Mouse (Mus musculus) CH12.LX (cell line): ENCODE measurements at regions not wholly inside any gene's neighbourhood (a gene's known extent, or its start where the extent isn't known, plus 50 kb on each side); places are given as distances from the start of the nearest gene placed in this dataset.

Source experiments
- DNase-seq: peaks from one replicate; pipeline ENCODE4 v3.0.0-alpha.2; 2013; ENCODE audit errors: extremely low read depth
- H3K27ac ChIP-seq: 2 replicates; pipeline ENCODE4 v1.5.1; 2012; ENCODE audit warnings: low read depth, mild to moderate bottlenecking, control low read depth, moderate library complexity; ENCODE audit not compliant: insufficient read depth
- H3K27me3 ChIP-seq: replicated peaks from 2 replicates; pipeline ENCODE3; 2012; ENCODE audit warnings: inconsistent platforms
- H3K36me3 ChIP-seq, 2 experiments: replicated peaks in 1 of 2; 2 replicates each; pipeline versions ENCODE3 to v1.6.1; 2012; ENCODE audit warnings: inconsistent platforms in 1 of 2, low read length in 1 of 2, mild to moderate bottlenecking in 1 of 2, mixed read lengths in 1 of 2, moderate library complexity in 1 of 2; ENCODE audit not compliant: control insufficient read depth in 1 of 2, insufficient read depth in 1 of 2
- H3K4me1 ChIP-seq, 2 experiments: 2 replicates each; pipeline ENCODE4 v1.6.1; 2012; ENCODE audit warnings: inconsistent platforms in 1 of 2, moderate library complexity in 1 of 2; ENCODE audit not compliant: insufficient read depth in 2 of 2, control insufficient read depth in 1 of 2
- H3K4me2 ChIP-seq: 2 replicates; pipeline ENCODE4 v1.6.1; 2012; ENCODE audit warnings: low read depth, mild to moderate bottlenecking, control low read depth; ENCODE audit not compliant: poor library complexity, insufficient read depth, severe bottlenecking
- H3K4me3 ChIP-seq, 3 experiments: fragments of 150-350 bp in 1 of 3; sonication (generic) in 1 of 3; replicated peaks in 1 of 3; 2 replicates each; pipeline versions ENCODE3 to v1.5.1; 2011 to 2012; ENCODE audit warnings: low read depth in 2 of 3, low read length in 2 of 3, mild to moderate bottlenecking in 2 of 3, moderate library complexity in 2 of 3, control low read depth in 1 of 3, improper control_type of control experiment in 1 of 3, inconsistent platforms in 1 of 3, mixed read lengths in 1 of 3; ENCODE audit not compliant: poor library complexity in 1 of 3
- H3K79me2 ChIP-seq: replicated peaks from 2 replicates; pipeline ENCODE4 v1.6.1; 2012; ENCODE audit warnings: mild to moderate bottlenecking, moderate library complexity; ENCODE audit not compliant: control insufficient read depth, poor library complexity, insufficient read depth, severe bottlenecking; ENCODE audit errors: extremely low read depth
- H3K9ac ChIP-seq: 2 replicates; pipeline ENCODE4 v1.6.1; 2012; ENCODE audit warnings: low read depth, mild to moderate bottlenecking, control low read depth, moderate library complexity; ENCODE audit not compliant: insufficient read depth
- H3K9me3 ChIP-seq: replicated peaks from 2 replicates; pipeline ENCODE3; 2012; ENCODE audit warnings: low read length, inconsistent platforms, mixed read lengths
- CTCF ChIP-seq, 2 experiments: IDR thresholded peaks in 1 of 2; conservative IDR thresholded peaks in 1 of 2; 2 replicates each; pipeline ENCODE4 v1.5.1; 2011 to 2012; ENCODE audit warnings: low read depth in 2 of 2, low read length in 2 of 2, improper control_type of control experiment in 1 of 2, inconsistent platforms in 1 of 2, mild to moderate bottlenecking in 1 of 2, moderate library complexity in 1 of 2
- E2F4 ChIP-seq: IDR thresholded peaks from 2 replicates; pipeline ENCODE4 v1.6.1; 2011; ENCODE audit warnings: low read depth, low read length, improper control_type of control experiment; ENCODE audit not compliant: insufficient replicate concordance
- ELF1 ChIP-seq: IDR thresholded peaks from 2 replicates; pipeline ENCODE4 v1.6.1; 2014; ENCODE audit warnings: low read depth, mild to moderate bottlenecking, inconsistent platforms, low read length, improper control_type of control experiment
- ETS1 ChIP-seq: conservative IDR thresholded peaks from 2 replicates; pipeline ENCODE4 v1.6.1; 2012; ENCODE audit warnings: low read depth, mild to moderate bottlenecking, inconsistent platforms, low read length, improper control_type of control experiment, moderate library complexity
- GABPA ChIP-seq: IDR thresholded peaks from 2 replicates; pipeline ENCODE4 v1.6.1; 2012; ENCODE audit warnings: low read depth, low read length, improper control_type of control experiment, inconsistent platforms; ENCODE audit not compliant: insufficient replicate concordance
- HCFC1 ChIP-seq: IDR thresholded peaks from 2 replicates; pipeline ENCODE4 v1.6.1; 2012; ENCODE audit warnings: low read depth, mild to moderate bottlenecking, inconsistent platforms, low read length, improper control_type of control experiment
- IRF4 ChIP-seq: IDR thresholded peaks from 2 replicates; pipeline ENCODE4 v1.6.1; 2014; ENCODE audit warnings: low read depth, mild to moderate bottlenecking, inconsistent platforms, low read length, improper control_type of control experiment
- JUN ChIP-seq: IDR thresholded peaks from 2 replicates; pipeline ENCODE4 v1.6.1; 2011; ENCODE audit warnings: low read depth, mild to moderate bottlenecking, low read length, improper control_type of control experiment, moderate library complexity; ENCODE audit not compliant: insufficient read depth
- KAT2A ChIP-seq: IDR thresholded peaks from 2 replicates; pipeline ENCODE4 v1.6.1; 2012; ENCODE audit warnings: low read length, improper control_type of control experiment, inconsistent platforms; ENCODE audit not compliant: insufficient replicate concordance
- MAFK ChIP-seq: IDR thresholded peaks from 2 replicates; pipeline ENCODE4 v1.6.1; 2011; ENCODE audit warnings: low read length, improper control_type of control experiment; ENCODE audit not compliant: insufficient replicate concordance
- MAX ChIP-seq: IDR thresholded peaks from 2 replicates; pipeline ENCODE4 v1.6.1; 2011; ENCODE audit warnings: low read length, improper control_type of control experiment
- MAZ ChIP-seq: IDR thresholded peaks from 2 replicates; pipeline ENCODE4 v1.6.1; 2012; ENCODE audit warnings: low read depth, mild to moderate bottlenecking, inconsistent platforms, low read length, improper control_type of control experiment, moderate library complexity
- MXI1 ChIP-seq: IDR thresholded peaks from 2 replicates; pipeline ENCODE4 v1.6.1; 2011; ENCODE audit warnings: mild to moderate bottlenecking, low read depth, low read length, improper control_type of control experiment
- MYC ChIP-seq: IDR thresholded peaks from 2 replicates; pipeline ENCODE4 v1.6.1; 2011; ENCODE audit warnings: low read depth, mild to moderate bottlenecking, improper control_type of control experiment, low read length
- NELFE ChIP-seq: IDR thresholded peaks from 2 replicates; pipeline ENCODE4 v1.6.1; 2011; ENCODE audit warnings: low read depth, low read length, improper control_type of control experiment
- NRF1 ChIP-seq: IDR thresholded peaks from 2 replicates; pipeline ENCODE4 v1.6.1; 2014; ENCODE audit warnings: low read depth, mild to moderate bottlenecking, inconsistent platforms, low read length, improper control_type of control experiment, moderate library complexity
- POLR2A ChIP-seq: IDR thresholded peaks from 2 replicates; pipeline ENCODE4 v1.6.1; 2011; ENCODE audit warnings: low read depth, mild to moderate bottlenecking, improper control_type of control experiment, low read length
- POLR2AphosphoS2 ChIP-seq: IDR thresholded peaks from 2 replicates; pipeline ENCODE4 v1.6.1; 2011; ENCODE audit warnings: low read depth, low read length, improper control_type of control experiment
- RAD21 ChIP-seq: IDR thresholded peaks from 2 replicates; pipeline ENCODE4 v1.6.1; 2011; ENCODE audit warnings: low read depth, mild to moderate bottlenecking, low read length, improper control_type of control experiment, moderate library complexity
- SIN3A ChIP-seq: IDR thresholded peaks from 2 replicates; pipeline ENCODE4 v1.6.1; 2012; ENCODE audit warnings: low read length, improper control_type of control experiment, inconsistent platforms
- TBP ChIP-seq: conservative IDR thresholded peaks from 2 replicates; pipeline ENCODE4 v1.6.1; 2011; ENCODE audit warnings: low read depth, low read length, improper control_type of control experiment
- TCF12 ChIP-seq: IDR thresholded peaks from 2 replicates; pipeline ENCODE4 v1.6.1; 2014; ENCODE audit warnings: low read depth, mild to moderate bottlenecking, inconsistent platforms, low read length, improper control_type of control experiment
- USF1 ChIP-seq: IDR thresholded peaks from 2 replicates; pipeline ENCODE4 v1.6.1; 2014; ENCODE audit warnings: low read depth, mild to moderate bottlenecking, inconsistent platforms, low read length, improper control_type of control experiment
- USF2 ChIP-seq: conservative IDR thresholded peaks from 2 replicates; pipeline ENCODE4 v1.6.1; 2011; ENCODE audit warnings: low read depth, low read length, improper control_type of control experiment
- ZKSCAN1 ChIP-seq: IDR thresholded peaks from 2 replicates; pipeline ENCODE4 v1.6.1; 2012; ENCODE audit warnings: low read depth, inconsistent platforms, low read length, improper control_type of control experiment, borderline replicate concordance
- ZMIZ1 ChIP-seq: IDR thresholded peaks from 2 replicates; pipeline ENCODE4 v1.6.1; 2012; ENCODE audit warnings: low read depth, mild to moderate bottlenecking, inconsistent platforms, low read length, improper control_type of control experiment
- dilution Hi-C: fragments of 300-500 bp; cut with MboI; formaldehyde crosslinking; loops from 2 replicates; pipeline ENCODE4 v1.14.3; 2020; ENCODE audit warnings: low sequenced_read_pairs; ENCODE audit not compliant: extremely low pct_unique_long_range_greater_than_20kb, extremely low pct_ligation_motif_present
- in situ Hi-C: fragments of 300-500 bp; cut with MboI; formaldehyde crosslinking; loops from 3 replicates; pipeline ENCODE4 v1.14.3; 2019; ENCODE audit warnings: low sequenced_read_pairs, low pct_ligation_motif_present, low pct_unique_long_range_greater_than_20kb, mixed read lengths

DNA sequence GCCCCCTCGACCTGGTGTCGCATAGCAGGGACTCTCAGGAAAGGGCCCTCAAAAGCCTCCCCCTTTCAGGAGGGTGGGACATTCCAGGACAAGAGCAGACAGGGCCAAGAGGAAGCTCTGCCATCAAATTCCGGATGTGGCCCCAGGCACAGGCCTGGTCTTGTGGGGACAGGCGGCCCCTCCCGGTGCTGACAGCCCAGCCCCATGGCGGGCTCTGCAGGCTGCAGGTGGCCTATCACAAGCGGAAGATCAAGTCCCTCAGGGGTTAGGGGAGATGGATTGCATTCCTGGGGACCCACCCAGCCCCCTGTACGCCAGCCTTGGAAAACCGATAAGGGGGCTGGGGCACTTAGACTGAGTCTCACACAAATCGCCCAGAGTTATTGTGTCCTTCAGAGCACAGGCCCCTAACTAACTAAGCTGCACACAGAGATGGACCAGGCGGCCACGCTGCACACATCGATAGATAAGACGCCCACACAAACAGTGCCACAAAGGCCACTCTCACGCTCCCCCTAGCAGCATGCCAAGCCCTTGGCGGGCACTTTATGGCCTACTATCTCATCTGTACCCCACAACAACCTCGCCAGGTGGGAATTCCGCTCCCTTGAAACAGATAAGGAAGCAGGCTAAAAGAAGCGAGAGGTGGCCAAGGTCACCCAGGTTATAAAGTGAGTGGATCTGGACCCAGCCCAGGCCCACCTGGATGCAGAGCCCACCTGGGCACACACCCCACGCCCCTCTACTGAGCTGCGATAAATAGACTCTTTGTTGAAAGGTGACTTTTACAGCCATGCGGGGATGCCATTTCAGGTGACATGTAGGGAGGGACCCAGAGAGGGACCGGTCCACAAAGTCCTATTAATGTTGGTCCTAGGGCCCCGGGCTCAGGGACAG, 55.5 kb downstream of the Gm5294 start:
- Histone ChIP-seq H3K4me2 (no peak overlapping the region), H3K4me3 (no peak overlapping the region), H3K27ac (no peak overlapping the region), H3K9me3 (no peaks in the 10 kb centered on the region), H3K36me3 (no peaks in the 10 kb centered on the region), H3K4me1 (no peaks in the 10 kb centered on the region; a peak in 1 of 4 replicates), H3K9ac (no peak overlapping the region), H3K79me2 (no peaks in the 10 kb centered on the region)
- no peak for DNase-seq
- in situ Hi-C loops (loop anchor here (10.0 kb wide), 1 partner anchor 59 kb away; no protein-coding TSS in a partner anchor), dilution Hi-C loops (no loop called here)
- TF ChIP-seq MAZ (no peak), NRF1 (no peak), MAX (no peak), IRF4 (no peak), RAD21 (no peak), ZMIZ1 (no peak), MYC (no peak), TCF12 (no peak), ETS1 (no peak), HCFC1 (no peak), USF2 (no peak), E2F4 (no peak), GABPA (no peak), USF1 (no peak), TBP (no peak), POLR2AphosphoS2 (no peak), JUN (no peak), ZKSCAN1 (no peak)
- TF ChIP-seq, all 38 proteins: peak for 0
- no peaks in the 10 kb centered on the region for H3K27me3 ChIP-seq

DNA sequence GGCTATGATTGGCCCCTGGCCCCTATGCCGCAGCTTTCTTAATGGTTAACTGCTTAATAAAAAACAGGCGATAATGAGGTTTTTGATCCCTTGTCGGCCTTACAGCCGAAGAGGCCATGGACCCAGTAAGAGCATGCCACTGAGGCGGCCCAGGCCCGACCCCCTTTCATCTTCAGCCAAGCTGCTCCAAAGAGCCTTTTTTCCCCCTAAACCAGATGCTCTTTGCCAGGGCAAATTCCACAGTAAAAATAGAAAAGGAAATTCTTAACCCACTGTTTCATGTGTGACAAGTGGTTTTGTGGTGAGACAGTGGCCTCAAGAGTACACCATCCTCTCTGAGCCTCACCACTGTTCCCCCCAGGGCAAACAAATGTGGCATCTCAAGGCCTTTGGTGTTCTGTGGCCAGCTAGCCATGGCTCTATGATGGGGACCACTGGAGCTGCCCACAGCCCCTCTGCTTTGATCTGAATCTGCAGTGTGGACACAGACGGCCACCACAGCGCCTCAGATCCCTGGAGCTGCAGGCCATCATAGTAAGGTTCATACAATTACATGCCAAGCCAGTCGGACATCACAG, 61.9 kb downstream of the Gm5294 start:
- in situ Hi-C loops (no loop called here), dilution Hi-C loops (no loop called here)
- TF ChIP-seq MAFK (no peak), CTCF (conservative IDR thresholded peaks at IDR 0.05 in 1 of 2, IDR thresholded peaks at IDR 0.05 in 1 of 2; ENCODE audit: low read depth in 2 of 2, low read length in 2 of 2) (no peak), SIN3A (no peak), E2F4 (no peak), POLR2AphosphoS2 (no peak), POLR2A (no peak), MXI1 (no peak), NELFE (no peak), IRF4 (no peak), KAT2A (no peak), ELF1 (no peak), NRF1 (no peak), TCF12 (no peak), MAX (no peak)
- H3K27me3 ChIP-seq = no peaks in the 10 kb centered on the region
- no peak overlapping the region for H3K4me2 ChIP-seq
- H3K4me3 ChIP-seq = no peak overlapping the region
- no peaks in the 10 kb centered on the region for H3K79me2 ChIP-seq
- H3K4me1 ChIP-seq = no peaks in the 10 kb centered on the region; a peak in 1 of 4 replicates
- no peak overlapping the region for H3K9ac ChIP-seq
- no peak for DNase-seq
- no peaks in the 10 kb centered on the region for H3K9me3 ChIP-seq
- no peak overlapping the region for H3K27ac ChIP-seq
- H3K36me3 ChIP-seq = no peaks in the 10 kb centered on the region
